Mouse (Mus musculus): ENCODE data around the gene Agtpbp1.

DNA sequence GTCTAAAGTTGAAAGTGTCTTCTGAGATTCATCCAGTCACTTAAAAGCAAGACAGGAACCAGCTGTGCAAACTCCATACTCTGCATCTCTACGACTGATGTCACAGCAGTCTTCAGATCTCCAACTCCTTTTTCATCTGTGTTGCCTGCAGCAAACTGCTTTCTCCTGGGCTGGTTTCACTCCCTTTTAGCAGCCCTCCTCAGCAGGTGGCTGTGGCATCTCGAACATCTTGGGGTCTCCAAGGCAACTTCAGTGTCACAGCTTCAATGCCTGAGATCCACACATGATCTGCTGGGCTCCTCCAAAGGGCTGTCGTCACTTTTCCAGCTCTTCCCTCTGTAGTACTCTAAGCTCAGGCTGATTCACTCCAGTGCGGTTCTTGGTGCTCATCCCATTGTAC is 5.7 kb upstream of the Agtpbp1 start:
- TF ChIP-seq POLR2A (IDR thresholded peaks at IDR 0.05; ENCODE audit: low read depth, low read length) = no peak
- TF ChIP-seq CTCF (IDR thresholded peaks at IDR 0.05; ENCODE audit: borderline replicate concordance, insufficient read depth, low read length) = no peak
